Mouse (Mus musculus) C2C12 (cell line): ENCODE data around the gene Rbm20. TPM values are rescaled to one million over a fixed set of nuclear protein-coding genes. Genes with fewer than 3 reads are reported as not detected.
A peak's percentile ranks its signal among the peaks of the same experiment; 100 is the strongest.

Experiments
- H3K27me3 ChIP-seq: one replicate; pipeline ENCODE4 v1.6.1; 2011; ENCODE audit not compliant: control insufficient read depth, insufficient read depth, insufficient read length
- H3K36me3 ChIP-seq: one replicate; pipeline ENCODE4 v1.6.1; 2011; ENCODE audit not compliant: control insufficient read depth, insufficient read depth
- H3K4me3 ChIP-seq: one replicate; pipeline ENCODE4 v1.5.1; 2011; ENCODE audit warnings: mild to moderate bottlenecking, control low read depth; ENCODE audit not compliant: poor library complexity, insufficient read depth, severe bottlenecking
- H3K79me2 ChIP-seq: one replicate; pipeline ENCODE4 v1.6.1; 2011; ENCODE audit not compliant: control insufficient read depth, insufficient read depth
- H3K79me3 ChIP-seq: one replicate; pipeline ENCODE4 v1.6.1; 2011; ENCODE audit warnings: low read depth, control low read depth
- H3ac ChIP-seq: one replicate; pipeline ENCODE3; 2011; ENCODE audit warnings: low read depth; ENCODE audit not compliant: control insufficient read depth, insufficient read length
- CEBPB ChIP-seq: IDR thresholded peaks from one replicate; pipeline ENCODE4 v1.6.1; 2011; ENCODE audit warnings: low read depth, mild to moderate bottlenecking, control low read depth, moderate library complexity
- CTCF ChIP-seq: IDR thresholded peaks from one replicate; pipeline ENCODE4 v1.5.1; 2011; ENCODE audit not compliant: control insufficient read depth, insufficient read depth, insufficient read length
- FOSL1 ChIP-seq: IDR thresholded peaks from one replicate; pipeline ENCODE4 v1.8.0; 2011; ENCODE audit warnings: mild to moderate bottlenecking, low read length; ENCODE audit not compliant: poor library complexity, insufficient read depth, severe bottlenecking
- MAX ChIP-seq: IDR thresholded peaks from one replicate; pipeline ENCODE4 v1.6.1; 2011; ENCODE audit warnings: mild to moderate bottlenecking, control low read depth
- MYOD1 ChIP-seq: IDR thresholded peaks from one replicate; pipeline ENCODE4 v1.6.1; 2011; ENCODE audit warnings: low read depth; ENCODE audit not compliant: control insufficient read depth, insufficient read length
- MYOG ChIP-seq: IDR thresholded peaks from one replicate; pipeline ENCODE4 v1.6.1; 2011; ENCODE audit not compliant: control insufficient read depth, insufficient read length; ENCODE audit errors: extremely low read depth
- USF1 ChIP-seq: IDR thresholded peaks from one replicate; pipeline ENCODE4 v1.6.1; 2011; ENCODE audit warnings: low read depth, mild to moderate bottlenecking, control low read depth, moderate library complexity
- polyA plus RNA-seq: library from polyadenylated mRNA; unstranded; fragments of >200 nt; fragmentation: generic; extraction: Trizol; gene quantifications from one replicate; pipeline ENCODE4 v1.2.1, GENCODE M21; 2012; ENCODE audit warnings: missing spikeins

The Rbm20 gene
- polyA plus RNA-seq, 1 experiment, result 23.1 TPM

DNA sequence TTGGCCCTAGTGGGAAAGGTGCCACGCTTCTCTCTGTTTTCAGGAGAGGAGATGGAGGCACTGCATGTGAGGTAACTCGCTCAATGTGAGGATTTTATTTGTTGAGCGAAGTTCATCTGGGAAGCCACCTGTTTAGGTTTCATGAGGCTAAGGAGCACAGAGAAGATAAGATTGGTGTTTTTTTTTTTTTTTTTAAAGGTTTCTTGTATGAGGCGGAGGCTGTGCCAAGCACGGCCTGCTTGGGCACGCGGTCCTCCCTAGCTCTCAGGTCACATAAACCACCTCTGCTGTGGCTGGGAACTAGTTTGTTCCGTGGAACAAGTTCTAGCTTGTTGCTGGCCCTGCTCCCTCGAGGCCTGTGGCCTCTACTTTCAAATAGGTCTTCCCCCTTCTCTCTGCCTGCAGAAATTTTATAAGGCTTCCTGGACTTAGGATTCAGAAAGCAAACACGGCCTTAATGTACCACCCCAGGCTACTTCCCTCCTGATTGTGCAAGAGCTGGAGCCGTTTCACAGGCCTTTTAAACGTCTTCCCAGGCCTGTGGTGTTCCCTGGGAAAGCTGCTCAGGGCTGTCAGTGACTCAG, 217.5 kb downstream of the Rbm20 start:
- no peak overlapping the region for H3ac ChIP-seq

DNA sequence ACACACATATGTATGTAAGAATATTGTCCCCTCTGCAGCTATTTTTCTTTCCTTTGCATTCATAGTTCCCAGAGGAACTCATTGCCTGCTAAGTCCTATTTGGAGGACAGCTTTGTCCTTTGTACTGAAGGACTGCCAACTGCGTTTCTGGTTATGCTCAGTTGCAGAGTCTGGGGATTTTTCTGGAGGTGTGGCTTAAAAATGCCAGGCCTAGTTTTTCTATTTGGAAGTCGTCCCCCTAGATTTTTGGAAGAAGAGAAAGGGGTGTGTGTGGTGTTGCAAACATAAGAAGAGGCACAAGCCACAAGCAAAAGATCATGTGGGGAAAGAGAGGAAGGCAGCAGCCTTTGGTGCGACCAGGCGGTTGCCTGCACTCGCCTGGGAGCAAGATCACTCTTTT, 220.9 kb downstream of the Rbm20 start:
- H3K4me3 ChIP-seq, result no peak overlapping the region
- no peaks in the 10 kb centered on the region for H3K27me3 ChIP-seq
- H3K79me3 ChIP-seq, result no peaks in the 10 kb centered on the region
- H3K36me3 ChIP-seq, result no peaks in the 10 kb centered on the region
- H3K79me2 ChIP-seq, result no peaks in the 10 kb centered on the region
- no peak overlapping the region for H3ac ChIP-seq
- TF ChIP-seq MYOD1 (no peak), MYOG (no peak), CEBPB (no peak), FOSL1 (no peak), USF1 (no peak), MAX (no peak), CTCF (no peak)

More for the DNA sequence above, 217.5 kb downstream of the Rbm20 start:
- no peaks in the 10 kb centered on the region for H3K36me3 ChIP-seq
- no peak overlapping the region for H3K4me3 ChIP-seq
- H3K27me3 ChIP-seq, result no peaks in the 10 kb centered on the region
- no peaks in the 10 kb centered on the region for H3K79me3 ChIP-seq
- TF ChIP-seq MAX (no peak), CEBPB (peak; percentile 58)
- no peaks in the 10 kb centered on the region for H3K79me2 ChIP-seq

DNA sequence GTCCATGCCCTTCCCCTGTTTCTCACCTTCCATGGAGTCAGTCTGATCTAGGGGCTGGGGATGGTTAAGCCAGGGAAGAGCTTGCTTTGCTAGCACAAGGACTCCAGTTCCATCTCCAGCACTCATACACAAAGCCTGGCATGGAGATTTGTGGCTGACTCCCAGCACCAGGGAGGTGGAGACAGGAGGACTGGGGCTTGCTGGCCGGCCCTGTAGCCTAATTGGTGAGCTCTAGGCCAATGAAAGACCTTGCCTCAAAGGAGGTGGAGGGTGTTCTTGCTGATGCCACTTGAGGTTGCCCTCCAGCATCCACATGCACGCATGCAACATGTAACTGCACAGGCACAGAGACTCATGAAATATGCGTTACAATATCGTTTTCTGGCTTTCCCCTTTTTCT, 221.4 kb downstream of the Rbm20 start:
- H3ac ChIP-seq, result no peak overlapping the region
- no peaks in the 10 kb centered on the region for H3K36me3 ChIP-seq
- H3K79me2 ChIP-seq, result no peaks in the 10 kb centered on the region
- no peak overlapping the region for H3K4me3 ChIP-seq
- no peaks in the 10 kb centered on the region for H3K27me3 ChIP-seq
- no peaks in the 10 kb centered on the region for H3K79me3 ChIP-seq
- TF ChIP-seq USF1 (no peak), MYOG (no peak), MYOD1 (no peak), FOSL1 (no peak), CEBPB (no peak), MAX (no peak), CTCF (no peak)

DNA sequence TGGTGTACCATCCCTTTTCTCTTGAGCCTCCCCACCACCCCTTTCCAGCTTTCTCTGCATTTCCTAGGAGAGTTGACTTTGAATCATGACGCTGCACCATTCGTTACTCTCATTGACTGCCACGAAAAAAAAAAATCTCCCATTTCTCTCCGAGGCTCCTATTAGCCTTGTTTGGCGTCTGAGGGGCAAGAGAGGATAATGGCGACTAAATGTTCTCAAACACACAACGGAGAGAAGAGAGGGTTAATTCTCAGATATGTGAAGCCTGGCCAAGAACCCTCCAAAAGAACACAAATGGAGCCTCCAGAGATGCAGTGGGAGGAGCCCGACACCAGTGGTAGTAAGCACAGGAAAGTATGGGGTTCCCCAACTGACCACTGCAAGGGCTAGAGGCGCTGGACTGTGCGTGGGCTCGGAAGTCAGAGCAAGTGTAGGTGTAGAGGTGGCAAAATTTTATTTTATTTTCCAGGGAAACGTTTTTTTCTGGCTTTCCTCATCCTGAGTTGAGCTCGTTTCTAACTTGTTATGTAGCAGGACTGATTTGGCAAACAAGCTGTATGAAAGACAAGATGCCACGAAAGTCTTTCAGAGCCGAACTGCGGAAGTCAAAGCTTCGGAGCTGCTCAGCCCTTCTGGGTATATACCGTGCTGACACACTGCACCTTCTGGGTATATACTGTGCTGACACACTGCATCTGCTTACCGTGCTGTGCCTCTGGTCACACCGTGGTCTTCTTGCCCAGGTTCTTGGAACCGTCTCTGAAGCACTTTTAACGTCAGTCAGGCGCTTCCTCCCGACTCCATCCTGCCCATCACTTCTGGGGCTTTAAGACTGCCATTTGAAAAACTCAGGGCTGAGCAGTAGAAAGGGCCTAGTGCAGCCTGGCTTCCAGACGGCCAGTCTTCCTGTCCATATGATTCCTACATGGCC, 222.1 kb downstream of the Rbm20 start:
- Histone ChIP-seq H3ac (no peak overlapping the region), H3K36me3 (no peaks in the 10 kb centered on the region), H3K27me3 (no peaks in the 10 kb centered on the region), H3K79me2 (no peaks in the 10 kb centered on the region), H3K79me3 (no peaks in the 10 kb centered on the region), H3K4me3 (no peak overlapping the region)
- TF ChIP-seq MAX, result no peak
- TF ChIP-seq CTCF, result no peak
- TF ChIP-seq MYOG, result no peak
- no peak for TF ChIP-seq FOSL1
- no peak for TF ChIP-seq CEBPB
- no peak for TF ChIP-seq MYOD1
- TF ChIP-seq USF1, result no peak

DNA sequence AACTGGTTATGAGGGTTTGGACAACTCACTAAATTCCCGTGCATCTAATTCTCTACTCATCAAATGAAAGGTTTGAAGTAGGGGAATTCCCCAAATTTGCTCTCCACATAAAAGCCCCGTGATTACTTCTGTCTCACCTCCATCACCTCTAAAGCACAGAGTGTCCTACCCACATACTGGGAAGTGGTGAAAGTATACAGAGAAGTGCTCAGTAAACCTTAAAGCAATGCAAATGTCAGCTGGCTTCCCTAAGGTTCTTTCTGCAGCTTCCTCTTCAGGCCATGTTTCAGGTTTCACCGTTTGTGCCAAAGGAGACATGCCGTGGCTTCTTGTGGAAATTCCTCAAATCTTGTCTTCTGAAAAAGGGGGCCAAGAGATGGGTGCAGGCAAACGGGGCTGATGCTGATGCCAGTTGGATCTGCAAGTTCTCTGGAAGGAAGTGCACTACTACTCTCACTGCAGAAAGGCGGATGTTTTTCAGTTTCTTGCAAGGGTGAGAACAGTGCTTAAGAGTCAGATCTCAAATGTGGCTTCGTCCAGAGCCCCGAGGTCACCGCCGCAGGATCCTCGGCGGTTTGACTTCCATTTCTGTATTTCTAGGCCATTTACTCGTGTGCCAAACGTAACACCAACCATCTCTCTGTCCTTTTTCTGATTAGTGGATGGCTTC, 223.0 kb downstream of the Rbm20 start:
- Histone ChIP-seq H3K79me3 (no peaks in the 10 kb centered on the region), H3K36me3 (no peaks in the 10 kb centered on the region), H3K4me3 (no peak overlapping the region), H3K79me2 (no peaks in the 10 kb centered on the region), H3ac (no peak overlapping the region), H3K27me3 (no peaks in the 10 kb centered on the region)
- TF ChIP-seq MAX (no peak), MYOD1 (no peak), USF1 (no peak), FOSL1 (no peak), MYOG (no peak), CEBPB (no peak), CTCF (no peak)
